Mouse (Mus musculus) cerebellum, adult 2 months (tissue): ENCODE data around the gene Plppr3. TPM values are rescaled to one million over a fixed set of nuclear protein-coding genes. Genes with fewer than 3 reads are reported as not detected.
A peak's percentile ranks its signal among the peaks of the same experiment; 100 is the strongest.

Source experiments
- DNase-seq, 2 experiments: peaks; one replicate each; pipeline ENCODE4 v3.0.0; 2021
- H3K27ac ChIP-seq: fragments of 200-500 bp; 2 replicates; pipeline ENCODE4 v1.5.1; 2012; ENCODE audit warnings: low read length, control low read depth, inconsistent platforms; ENCODE audit not compliant: insufficient read depth
- H3K27me3 ChIP-seq: fragments of 200-500 bp; 2 replicates; pipeline ENCODE4 v1.6.1; 2012; ENCODE audit warnings: inconsistent platforms, mild to moderate bottlenecking, low read length, moderate library complexity; ENCODE audit not compliant: control insufficient read depth, insufficient read depth
- H3K4me1 ChIP-seq: fragments of 200-500 bp; 2 replicates; pipeline ENCODE4 v1.6.1; 2011; ENCODE audit warnings: low read length; ENCODE audit not compliant: control insufficient read depth, insufficient read depth
- H3K4me3 ChIP-seq: fragments of 200-500 bp; replicated peaks from 2 replicates; pipeline ENCODE3; 2011; ENCODE audit warnings: mild to moderate bottlenecking, low read depth, low read length, control low read depth; ENCODE audit not compliant: insufficient read depth
- CTCF ChIP-seq: fragments of 200-500 bp; IDR thresholded peaks from 2 replicates; pipeline ENCODE4 v1.5.1; 2011; ENCODE audit warnings: low read depth, mild to moderate bottlenecking, control low read depth, low read length, moderate library complexity, borderline replicate concordance; ENCODE audit not compliant: insufficient read depth
- POLR2A ChIP-seq: fragments of 200-500 bp; IDR thresholded peaks from 2 replicates; pipeline ENCODE4 v1.6.1; 2011; ENCODE audit warnings: low read length, control low read depth, borderline replicate concordance; ENCODE audit not compliant: insufficient read depth
- WGBS: fragments of 180-500 bp; shearing (Covaris S2); methylation state at CpG from one replicate; pipeline ENCODE4 v1.1.7; 2018; 5-methylcytosine and 5-hydroxymethylcytosine counted together
- polyA plus RNA-seq: library from polyadenylated mRNA; depleted of rRNA; stranded (reverse); fragments of >200 nt; gene quantifications from 2 replicates; pipeline ENCODE4 v1.2.3, GENCODE M21; 2012

Gene Plppr3
- polyA plus RNA-seq, 1 experiment: 49.3 TPM

- no peaks in the 10 kb centered on the region for H3K27me3 ChIP-seq
- TF ChIP-seq POLR2A: no peak
- TF ChIP-seq CTCF: no peak
- 10% methylated on average over 6 of the region's 6 CpGs for WGBS
- no peak overlapping the region for H3K27ac ChIP-seq
- H3K4me1 ChIP-seq: peaks cover 52% of the 10 kb centered on the region
- H3K4me3 ChIP-seq: peak overlapping the region; percentile 30
- DNase-seq: no peak
Observed at GRCm38 (mm10) chr10:79856280-79856679, 18.2 kb downstream of the Plppr3 start.

- Histone ChIP-seq H3K27me3 (no peaks in the 10 kb centered on the region), H3K27ac (no peak overlapping the region; the same call in 1 of the 2 replicates), H3K4me3 (peak overlapping the region; percentile 79), H3K4me1 (peaks cover 47% of the 10 kb centered on the region)
- WGBS: 1% methylated on average over 10 of the region's 10 CpGs
- TF ChIP-seq CTCF: no peak
- TF ChIP-seq POLR2A: no peak
- DNase-seq: peak in 1 of 2 experiments; percentile 51
Observed at GRCm38 (mm10) chr10:79855558-79856184, 18.8 kb downstream of the Plppr3 start.

DNA sequence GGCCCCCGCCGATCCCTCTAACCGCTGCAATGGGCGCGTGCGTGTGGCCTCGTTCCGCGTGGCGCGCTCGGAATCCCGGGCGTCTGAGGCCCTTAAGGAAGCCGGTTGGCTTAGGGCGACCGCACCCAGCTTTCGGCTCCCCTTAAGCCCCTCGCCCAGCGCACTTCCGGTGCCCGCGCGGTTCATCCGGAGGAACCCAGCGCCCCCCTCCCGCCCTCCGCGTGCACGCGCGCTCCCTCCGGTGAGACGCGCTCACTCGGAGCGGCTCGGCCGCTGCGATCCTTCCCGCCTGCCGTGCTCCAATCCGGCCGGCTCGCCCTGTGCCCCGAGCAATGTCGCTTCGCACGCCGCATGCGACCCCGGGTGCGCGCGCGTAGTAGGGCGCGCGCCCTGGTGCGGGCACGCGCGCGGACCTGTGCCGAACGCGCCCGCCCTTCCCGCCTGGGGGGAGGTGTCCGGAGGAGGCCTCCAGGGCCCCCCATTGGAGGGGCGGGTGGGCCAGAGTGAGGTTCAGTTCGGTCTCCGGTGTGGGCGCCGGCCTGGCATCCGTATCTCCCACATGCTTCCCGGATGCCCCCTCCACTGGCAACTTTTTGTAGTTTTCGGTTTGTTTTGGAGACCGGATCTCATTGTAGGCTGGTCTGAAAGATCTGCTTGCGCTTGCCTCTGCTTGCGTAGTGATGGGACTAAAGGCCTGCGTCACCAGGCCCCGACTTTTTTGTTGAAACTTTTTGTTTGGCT lies 19.5 kb downstream of the Plppr3 start:
- TF ChIP-seq CTCF: no peak
- TF ChIP-seq POLR2A: no peak
- H3K27me3 ChIP-seq: no peaks in the 10 kb centered on the region
- no peak for DNase-seq
- peak overlapping the region; percentile 79 for H3K4me3 ChIP-seq
- peak overlapping the region; percentile 87 for H3K27ac ChIP-seq
- under 1% methylated on average over 83 of the region's 83 CpGs for WGBS
- peaks cover 40% of the 10 kb centered on the region for H3K4me1 ChIP-seq

- H3K27ac ChIP-seq: peak within 1 kb of the TSS; percentile 87
- under 1% methylated on average over 75 of the region's 75 CpGs for WGBS
- peak; percentile 99 to 100 for DNase-seq
- TF ChIP-seq CTCF (no peak), POLR2A (peak; percentile 81)
- peaks cover 32% of the 10 kb centered on the region for H3K4me1 ChIP-seq
- no peaks in the 10 kb centered on the region for H3K27me3 ChIP-seq
- peak within 1 kb of the TSS; percentile 79 for H3K4me3 ChIP-seq
Observed at GRCm38 (mm10) chr10:79853860-79854795, 20.3 kb downstream of the Plppr3 start, which contains the start of gene Ptbp1. Gene Ptbp1 (plus strand): TSS chr10:79854427.

- H3K4me1 ChIP-seq: peaks cover 25% of the 10 kb centered on the region
- TF ChIP-seq CTCF: no peak
- peak; percentile 84 to 87 for DNase-seq
- no peaks in the 10 kb centered on the region for H3K27me3 ChIP-seq
- peak overlapping the region; percentile 73 for H3K4me3 ChIP-seq
- WGBS: 1% methylated on average over 15 of the region's 15 CpGs
- peak overlapping the region; percentile 74 for H3K27ac ChIP-seq
Observed at GRCm38 (mm10) chr10:79853392-79853791, 21.0 kb downstream of the Plppr3 start.

DNA sequence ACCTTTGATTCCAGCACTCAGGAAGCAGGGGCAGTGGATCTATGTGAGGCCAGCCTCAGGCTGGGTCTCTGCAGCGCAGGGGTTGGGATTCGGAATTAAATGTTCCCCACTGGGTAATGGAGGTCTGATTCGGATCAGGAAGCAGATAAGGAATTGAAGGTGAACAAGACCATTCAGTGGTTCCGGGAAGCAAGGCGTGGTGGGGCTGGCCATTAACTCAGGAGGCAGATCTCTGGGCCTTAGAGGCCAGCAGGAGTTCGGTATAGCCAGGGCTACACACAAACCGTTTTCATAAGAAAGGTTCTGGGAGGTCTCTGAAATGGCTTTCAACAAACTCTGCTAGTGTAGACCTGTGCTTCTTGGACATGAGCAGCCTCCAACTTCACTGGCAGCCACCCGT lies 21.6 kb downstream of the Plppr3 start:
- no peak for DNase-seq
- Histone ChIP-seq H3K4me3 (peak overlapping the region; percentile 73), H3K27me3 (no peaks in the 10 kb centered on the region), H3K27ac (peak overlapping the region; percentile 74), H3K4me1 (peaks cover 23% of the 10 kb centered on the region)
- no peak for TF ChIP-seq POLR2A
- no peak for TF ChIP-seq CTCF
- 26% methylated on average over 8 of the region's 8 CpGs for WGBS

DNA sequence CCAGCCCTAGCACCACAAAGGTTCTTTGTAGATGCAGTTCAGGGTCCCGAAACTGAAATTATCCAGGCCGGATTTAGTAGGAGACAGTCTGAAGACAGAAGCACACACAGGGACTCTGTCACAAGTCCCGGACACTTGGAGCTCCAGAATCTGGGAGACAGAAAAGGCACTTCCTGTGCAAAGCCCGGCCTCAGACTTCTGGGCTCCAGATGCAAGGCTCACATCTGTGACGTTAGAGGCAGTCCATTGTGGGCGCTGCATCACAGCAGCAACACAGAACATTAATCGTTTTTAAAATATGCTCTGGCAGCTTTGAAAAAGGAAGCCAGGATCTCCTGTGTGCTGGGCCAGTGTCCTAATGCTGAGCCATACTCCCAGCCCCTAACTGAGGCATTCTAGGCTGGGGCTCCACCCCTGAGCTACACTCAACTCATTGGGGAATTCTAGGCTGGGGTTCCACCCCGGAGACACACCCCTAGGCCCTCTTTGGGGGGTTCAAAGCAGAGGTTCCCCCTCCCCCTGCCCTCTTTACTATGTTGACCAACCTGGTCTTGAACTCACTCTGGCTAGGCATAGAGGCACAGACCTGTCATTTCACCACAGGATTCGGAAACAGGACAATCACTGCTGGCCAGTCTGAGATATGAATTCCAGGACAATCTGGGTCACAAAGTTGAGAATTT lies 22.2 kb downstream of the Plppr3 start:
- no peak overlapping the region for H3K4me3 ChIP-seq
- peak overlapping the region; percentile 74 for H3K27ac ChIP-seq
- no peak for DNase-seq
- H3K4me1 ChIP-seq: peaks cover 17% of the 10 kb centered on the region
- no peak for TF ChIP-seq CTCF
- no peak for TF ChIP-seq POLR2A
- H3K27me3 ChIP-seq: no peaks in the 10 kb centered on the region
- 61% methylated on average over 9 of the region's 9 CpGs for WGBS
